Mouse (Mus musculus): ENCODE measurements around the gene Smlr1. TPM values are rescaled to one million over a fixed set of nuclear protein-coding genes. Genes with fewer than 3 reads are reported as not detected.

The Smlr1 gene
- polyA plus RNA-seq, 2 experiments = 0.24 TPM; not detected in 1

DNA sequence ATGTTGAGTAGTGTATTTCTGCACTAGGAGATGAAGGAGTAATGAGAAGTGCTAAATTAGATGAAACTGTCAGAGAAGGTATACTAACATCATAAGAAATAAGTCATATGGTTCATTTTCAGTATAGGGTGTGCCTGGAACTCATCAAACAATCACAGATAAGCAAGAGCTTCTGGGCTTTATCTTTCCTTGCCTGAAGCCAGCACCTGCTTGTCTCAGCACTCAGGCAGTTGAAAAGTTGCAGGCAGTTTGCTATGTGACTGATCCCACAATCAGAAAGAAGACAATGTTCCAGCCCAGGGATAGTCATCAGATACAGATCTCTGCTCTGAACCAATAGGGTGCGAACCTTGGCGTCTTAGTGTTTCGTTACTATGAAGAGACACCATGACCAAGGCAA is 5.0 kb upstream of the Smlr1 start:
- no peak overlapping the region for H3K9ac ChIP-seq (ENCODE audit: low read depth, low read length, severe bottlenecking)
- 98% methylated on average over 3 of the region's 3 CpGs for WGBS
- no peak for ATAC-seq (ENCODE audit: low FRiP score, low read depth)

DNA sequence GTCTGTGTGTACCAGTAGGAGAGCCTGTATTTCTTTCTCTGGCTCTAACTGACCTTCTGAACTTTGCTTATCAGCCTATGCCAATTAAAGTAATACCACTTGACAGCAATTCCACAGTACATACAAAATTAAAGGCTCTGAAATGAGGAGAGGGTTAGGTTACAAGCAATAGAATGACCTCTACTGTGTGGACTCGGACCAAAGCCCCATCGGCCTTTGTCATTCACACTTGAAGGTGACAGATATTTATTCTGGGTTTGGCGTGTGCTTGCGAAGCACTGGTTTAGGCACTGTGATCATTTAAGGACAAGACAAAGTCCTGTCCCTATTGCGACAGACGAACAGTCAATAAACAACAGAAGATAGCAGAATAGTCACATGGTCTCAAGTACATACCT is 3.7 kb upstream of the Smlr1 start:
- no peak for DNase-seq (ENCODE audit: low spot score)
- WGBS = 64% methylated on average over 6 of the region's 6 CpGs

More for the DNA sequence above, 5.0 kb upstream of the Smlr1 start:
- Histone ChIP-seq H3K4me1 (ENCODE audit: control insufficient read depth, insufficient read depth, low read length) (no peaks in the 10 kb centered on the region), H3K27me3 (ENCODE audit: control insufficient read depth, insufficient read depth, low read length) (no peaks in the 10 kb centered on the region), H3K4me3 (replicated peaks; ENCODE audit: low read length) (no peak overlapping the region), H3K4me2 (replicated peaks; ENCODE audit: low read depth, low read length, severe bottlenecking) (no peak overlapping the region), H3K36me3 (ENCODE audit: control insufficient read depth, insufficient read depth, low read length) (no peaks in the 10 kb centered on the region), H3K9me3 (ENCODE audit: control insufficient read depth, low read length) (no peaks in the 10 kb centered on the region), H3K27ac (replicated peaks; ENCODE audit: low read depth, low read length) (no peak overlapping the region)
- no peak for TF ChIP-seq POLR2A (IDR thresholded peaks at IDR 0.05; ENCODE audit: borderline replicate concordance, extremely low read depth, insufficient read depth, insufficient read length)
- no peak for DNase-seq (ENCODE audit: low spot score)

DNA sequence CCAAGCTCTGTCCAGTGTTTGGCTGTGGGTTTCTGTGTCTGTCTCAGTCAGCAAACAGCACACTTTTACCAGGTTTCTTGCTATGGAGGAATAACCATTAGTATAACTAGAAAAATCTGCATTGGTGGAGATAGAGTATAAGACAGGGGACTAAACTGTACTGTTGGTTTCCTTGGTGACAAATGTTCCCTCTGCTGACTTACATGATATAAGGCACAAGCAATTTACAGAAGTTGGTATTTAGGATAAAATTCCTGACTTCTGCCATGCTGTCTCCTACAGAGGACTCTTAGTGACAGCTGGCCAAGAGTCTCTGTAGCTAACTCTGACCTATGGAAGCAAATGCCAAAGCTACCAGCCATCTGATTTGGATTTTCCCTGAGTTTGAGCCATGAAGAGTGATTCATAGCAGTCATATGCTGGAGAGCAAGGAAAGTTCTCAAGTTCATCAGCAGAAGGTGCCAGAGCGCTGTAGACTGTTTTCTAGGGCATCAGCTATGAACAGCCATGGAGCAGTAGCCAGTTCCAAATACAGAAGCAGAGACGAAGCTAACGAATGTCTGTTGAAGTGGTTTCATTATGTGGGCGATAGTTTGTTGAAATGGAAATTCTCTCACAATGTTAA is 3.2 kb upstream of the Smlr1 start:
- DNase-seq (ENCODE audit: low spot score) (peak; percentile 58), ATAC-seq (ENCODE audit: low FRiP score, low read depth) (no peak)
- no peak overlapping the region for H3K27ac ChIP-seq (replicated peaks; ENCODE audit: low read depth, low read length)
- 74% methylated on average over 4 of the region's 4 CpGs for WGBS
- H3K27me3 ChIP-seq (ENCODE audit: control insufficient read depth, insufficient read depth, low read length) = no peaks in the 10 kb centered on the region
- TF ChIP-seq POLR2A (IDR thresholded peaks at IDR 0.05; ENCODE audit: borderline replicate concordance, extremely low read depth, insufficient read depth, insufficient read length) = no peak
- no peaks in the 10 kb centered on the region for H3K36me3 ChIP-seq (ENCODE audit: control insufficient read depth, insufficient read depth, low read length)
- H3K4me1 ChIP-seq (ENCODE audit: control insufficient read depth, insufficient read depth, low read length) = no peaks in the 10 kb centered on the region
- no peak overlapping the region for H3K9ac ChIP-seq (ENCODE audit: low read depth, low read length, severe bottlenecking)
- H3K9me3 ChIP-seq (ENCODE audit: control insufficient read depth, low read length) = no peaks in the 10 kb centered on the region
- H3K4me2 ChIP-seq (replicated peaks; ENCODE audit: low read depth, low read length, severe bottlenecking) = no peak overlapping the region
- H3K4me3 ChIP-seq (replicated peaks; ENCODE audit: low read length) = no peak overlapping the region

More for the DNA sequence above, 3.7 kb upstream of the Smlr1 start:
- Histone ChIP-seq H3K9ac (ENCODE audit: low read depth, low read length, severe bottlenecking) (no peak overlapping the region), H3K9me3 (ENCODE audit: control insufficient read depth, low read length) (no peaks in the 10 kb centered on the region), H3K36me3 (ENCODE audit: control insufficient read depth, insufficient read depth, low read length) (no peaks in the 10 kb centered on the region), H3K4me2 (replicated peaks; ENCODE audit: low read depth, low read length, severe bottlenecking) (no peak overlapping the region), H3K27me3 (ENCODE audit: control insufficient read depth, insufficient read depth, low read length) (no peaks in the 10 kb centered on the region), H3K27ac (replicated peaks; ENCODE audit: low read depth, low read length) (no peak overlapping the region), H3K4me1 (ENCODE audit: control insufficient read depth, insufficient read depth, low read length) (no peaks in the 10 kb centered on the region), H3K4me3 (replicated peaks; ENCODE audit: low read length) (no peak overlapping the region)
- ATAC-seq (ENCODE audit: low FRiP score, low read depth) = no peak
- TF ChIP-seq POLR2A (IDR thresholded peaks at IDR 0.05; ENCODE audit: borderline replicate concordance, extremely low read depth, insufficient read depth, insufficient read length) = no peak

DNA sequence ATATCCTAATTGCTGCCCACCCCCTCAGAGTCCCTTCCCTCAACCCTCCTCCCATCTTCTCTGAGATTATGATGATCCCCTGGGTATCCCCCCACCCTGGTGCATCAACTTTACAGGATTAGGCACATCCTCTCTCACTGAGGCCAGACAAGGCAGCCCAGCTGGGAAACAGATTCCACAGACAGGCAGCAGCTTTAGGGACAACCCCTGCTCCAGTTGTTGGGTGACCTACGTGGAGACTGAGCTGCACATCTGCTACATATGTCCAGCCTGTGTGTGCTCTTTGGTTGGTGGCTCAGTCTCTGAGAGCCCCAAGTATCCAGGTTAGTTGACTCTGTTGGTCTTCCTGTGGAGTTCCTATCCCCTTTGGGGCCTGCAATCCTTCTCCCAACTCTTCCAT is 2.7 kb upstream of the Smlr1 start:
- Histone ChIP-seq H3K27me3 (ENCODE audit: control insufficient read depth, insufficient read depth, low read length) (no peaks in the 10 kb centered on the region), H3K4me2 (replicated peaks; ENCODE audit: low read depth, low read length, severe bottlenecking) (no peak overlapping the region), H3K4me3 (replicated peaks; ENCODE audit: low read length) (no peak overlapping the region), H3K36me3 (ENCODE audit: control insufficient read depth, insufficient read depth, low read length) (no peaks in the 10 kb centered on the region), H3K9me3 (ENCODE audit: control insufficient read depth, low read length) (no peaks in the 10 kb centered on the region), H3K9ac (ENCODE audit: low read depth, low read length, severe bottlenecking) (no peak overlapping the region), H3K27ac (replicated peaks; ENCODE audit: low read depth, low read length) (no peak overlapping the region), H3K4me1 (ENCODE audit: control insufficient read depth, insufficient read depth, low read length) (no peaks in the 10 kb centered on the region)
- no peak for DNase-seq (ENCODE audit: low spot score)
- 72% methylated on average over 1 of the region's 1 CpGs for WGBS
- no peak for TF ChIP-seq POLR2A (IDR thresholded peaks at IDR 0.05; ENCODE audit: borderline replicate concordance, extremely low read depth, insufficient read depth, insufficient read length)
- ATAC-seq (ENCODE audit: low FRiP score, low read depth) = no peak

DNA sequence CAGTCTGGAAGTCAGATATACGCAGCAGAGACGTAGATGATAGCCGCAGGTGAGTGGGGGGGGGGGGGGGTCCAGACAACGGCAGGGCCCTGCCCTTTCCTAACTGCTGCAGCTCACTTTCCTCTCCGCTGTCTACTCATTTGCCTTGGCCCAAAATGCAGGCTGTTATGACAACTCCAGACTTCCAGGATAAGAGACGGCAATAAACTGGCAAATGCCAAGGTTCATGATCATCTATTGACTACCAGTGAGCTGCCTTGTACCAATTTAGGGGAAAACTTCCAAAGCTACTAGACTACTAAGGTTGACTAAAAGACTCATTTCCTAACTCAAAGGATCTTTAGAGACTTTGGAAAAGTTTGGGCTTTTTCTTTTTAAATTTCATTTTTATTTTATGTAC is 554 bp upstream of the Smlr1 start:
- 92% methylated on average over 6 of the region's 6 CpGs for WGBS
- H3K4me2 ChIP-seq (replicated peaks; ENCODE audit: low read depth, low read length, severe bottlenecking) = no peak overlapping the region
- H3K27ac ChIP-seq (replicated peaks; ENCODE audit: low read depth, low read length) = no peak overlapping the region
- TF ChIP-seq POLR2A (IDR thresholded peaks at IDR 0.05; ENCODE audit: borderline replicate concordance, extremely low read depth, insufficient read depth, insufficient read length) = no peak
- no peak overlapping the region for H3K9ac ChIP-seq (ENCODE audit: low read depth, low read length, severe bottlenecking)
- H3K9me3 ChIP-seq (ENCODE audit: control insufficient read depth, low read length) = no peaks in the 10 kb centered on the region
- H3K4me1 ChIP-seq (ENCODE audit: control insufficient read depth, insufficient read depth, low read length) = no peaks in the 10 kb centered on the region
- DNase-seq (ENCODE audit: low spot score) = no peak
- no peak overlapping the region for H3K4me3 ChIP-seq (replicated peaks; ENCODE audit: low read length)
- no peaks in the 10 kb centered on the region for H3K36me3 ChIP-seq (ENCODE audit: control insufficient read depth, insufficient read depth, low read length)
- no peaks in the 10 kb centered on the region for H3K27me3 ChIP-seq (ENCODE audit: control insufficient read depth, insufficient read depth, low read length)
- no peak for ATAC-seq (ENCODE audit: low FRiP score, low read depth)

All from limb, embryonic 14.5 days (tissue).